Mouse (Mus musculus) B cell, adult 67 days (primary cell): Measurements from ENCODE around the gene Kcnh2. TPM values are rescaled to one million over a fixed set of nuclear protein-coding genes. Genes with fewer than 3 reads are reported as not detected.

Experiments used
- total RNA-seq, 2 experiments: library from RNA; stranded (reverse); gene quantifications; 4 replicates each; pipeline ENCODE4 v1.2.4; 2023

The Kcnh2 gene
- total RNA-seq: not detected

DNA sequence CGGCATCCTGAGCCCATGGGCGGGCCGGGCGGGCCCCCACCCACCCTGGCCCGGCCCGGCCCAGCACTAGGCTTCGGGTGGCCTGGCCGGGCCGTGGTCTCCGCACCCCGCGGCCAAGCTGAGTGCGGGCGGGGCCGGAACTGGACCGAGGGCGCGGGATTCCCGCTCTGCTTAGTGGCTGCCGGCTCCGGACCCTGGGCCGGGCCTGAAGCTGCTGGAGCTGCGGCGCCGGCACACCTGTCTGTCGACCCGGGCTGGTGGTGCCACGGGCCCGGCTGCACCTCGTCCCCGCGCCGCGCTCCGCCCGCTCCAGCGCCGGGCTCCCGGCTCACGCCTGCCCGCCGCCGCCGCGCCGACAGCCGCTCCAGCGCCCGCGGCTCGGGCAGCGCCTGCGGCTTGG is at the start of gene Kcnh2:
Kcnh2 (minus strand) TSS at position 327 of the 400 bp plus-strand sequence.

GRCm38 (mm10) chr5:24393392-24393997 is 42.1 kb upstream of the Kcnh2 start, which contains the start of gene Abcb8:
TSS of gene Abcb8 (plus strand) at chr5:24393663.

DNA sequence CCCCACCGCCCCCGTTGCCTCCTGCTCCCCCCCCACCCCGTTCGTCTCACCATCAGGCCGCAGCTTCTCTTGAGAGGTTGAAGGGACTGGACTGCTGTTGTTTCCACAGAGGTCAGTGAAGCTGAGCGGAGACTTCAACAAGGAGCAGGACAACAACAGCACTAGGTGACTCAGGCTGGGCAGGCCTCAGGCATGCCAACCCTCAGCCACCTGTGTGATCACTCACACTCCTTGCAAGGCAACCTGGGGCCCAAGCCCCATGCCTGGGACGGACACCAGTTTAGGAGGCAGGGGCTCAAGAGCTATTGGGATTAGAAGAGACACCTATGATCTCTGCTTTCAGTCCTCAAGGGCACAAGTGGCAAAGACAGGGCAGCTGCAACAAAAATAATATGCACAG is 40.5 kb upstream of the Kcnh2 start, which contains the start of gene Atg9b:
Atg9b (minus strand) TSS at position 280 of the 400 bp plus-strand sequence.

GRCm38 (mm10) chr5:24364508-24364907 is 13.1 kb upstream of the Kcnh2 start, which contains the start of gene Nos3:
TSS of gene Nos3 (plus strand) at chr5:24364810.

Other genes starting within 250 kb of the Kcnh2 start
- 10 to 100 TPM; 14.6 to 15.2 TPM for gene Nupl2, start 186.6 kb downstream of the Kcnh2 start, total RNA-seq
- under 1 TPM in 1 of 2 experiments, not detected in 1; 0.17 TPM for gene Nos3, start 13.2 kb upstream of the Kcnh2 start, total RNA-seq
- not detected for gene Atg9b, start 40.5 kb upstream of the Kcnh2 start, total RNA-seq
- 10 to 100 TPM; 23.0 to 33.8 TPM for gene Abcb8, start 42.1 kb upstream of the Kcnh2 start, total RNA-seq
- under 1 TPM; 0.59 to 0.84 TPM for gene Asic3, start 61.8 kb upstream of the Kcnh2 start, total RNA-seq
- 10 to 100 TPM; 33.0 to 36.2 TPM for gene Cdk5, start 71.9 kb upstream of the Kcnh2 start, total RNA-seq
- gene Slc4a2, start 72.2 kb upstream of the Kcnh2 start, total RNA-seq: 10 to 100 TPM; 70.9 to 75.1 TPM
- gene Fastk, start 93.7 kb upstream of the Kcnh2 start, total RNA-seq: 100 to 1,000 TPM in 1 of 2 experiments, 10 to 100 TPM in 1; 93.3 to 105 TPM
- 10 to 100 TPM; 23.3 to 34.4 TPM for gene Tmub1, start 96.2 kb upstream of the Kcnh2 start, total RNA-seq
- 10 to 100 TPM; 49.4 to 52.4 TPM for gene Agap3, start 100.6 kb upstream of the Kcnh2 start, total RNA-seq
- gene Gbx1, start 175.6 kb upstream of the Kcnh2 start, total RNA-seq: not detected
- gene Asb10, start 189.4 kb upstream of the Kcnh2 start, total RNA-seq: not detected
- not detected for gene 4931409K22Rik, start 205.2 kb upstream of the Kcnh2 start, total RNA-seq
- gene Abcf2, start 225.9 kb upstream of the Kcnh2 start, total RNA-seq: 10 to 100 TPM; 41.9 to 44.9 TPM
- 10 to 100 TPM; 38.5 to 41.1 TPM for gene Chpf2, start 235.1 kb upstream of the Kcnh2 start, total RNA-seq